Mouse (Mus musculus) 3134 (cell line): ENCODE results near the gene Ptprn.
"Not testable (repeated sequence)": the region's sequence is repeated elsewhere in the genome, so short reads cannot be mapped to it uniquely, and the experiment has no call there.

Source experiments
- DNase-seq: peaks from one replicate; pipeline ENCODE4 v3.0.0-alpha.2; 2011; ENCODE audit warnings: low spot score; ENCODE audit not compliant: insufficient read length; ENCODE audit errors: extremely low read depth

Ptprn gene

DNA sequence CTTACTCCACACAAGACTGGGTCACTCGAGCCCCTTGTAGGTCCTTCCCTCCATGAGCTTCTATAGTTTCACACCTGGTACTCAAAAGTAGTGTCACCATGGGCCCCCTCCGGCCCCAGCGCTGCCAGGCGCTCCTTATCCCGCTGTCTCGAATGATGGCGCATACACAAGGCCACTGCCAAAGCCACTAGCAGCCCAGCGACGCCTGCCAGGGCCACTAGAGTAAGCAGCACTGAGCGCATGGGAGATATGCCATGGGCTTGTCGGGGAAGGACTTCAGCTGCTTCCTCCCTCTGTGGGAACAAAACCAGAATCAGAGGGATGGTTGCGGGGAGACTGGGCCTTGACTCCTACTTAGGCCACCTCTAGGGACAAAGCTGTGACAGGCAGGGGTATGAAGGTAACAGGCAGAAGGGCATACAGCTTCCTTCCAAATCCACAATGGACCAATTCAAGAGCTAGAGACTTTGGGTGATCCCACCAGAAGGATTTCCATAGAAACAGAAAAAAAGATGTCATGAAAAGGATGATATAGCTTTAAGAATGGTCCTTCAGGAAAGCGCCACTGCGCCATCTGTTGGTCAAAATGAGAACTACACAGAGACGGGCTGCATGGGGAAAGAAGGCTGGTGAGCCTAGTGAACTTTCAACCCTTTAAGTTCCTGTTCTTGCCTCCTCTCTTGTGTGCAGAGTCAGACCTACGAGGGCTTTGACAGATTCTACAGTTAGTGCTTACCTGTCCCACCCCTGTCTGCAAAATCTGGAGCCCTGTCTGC is 10.3 kb downstream of the Ptprn start:
- no peak for DNase-seq

DNA sequence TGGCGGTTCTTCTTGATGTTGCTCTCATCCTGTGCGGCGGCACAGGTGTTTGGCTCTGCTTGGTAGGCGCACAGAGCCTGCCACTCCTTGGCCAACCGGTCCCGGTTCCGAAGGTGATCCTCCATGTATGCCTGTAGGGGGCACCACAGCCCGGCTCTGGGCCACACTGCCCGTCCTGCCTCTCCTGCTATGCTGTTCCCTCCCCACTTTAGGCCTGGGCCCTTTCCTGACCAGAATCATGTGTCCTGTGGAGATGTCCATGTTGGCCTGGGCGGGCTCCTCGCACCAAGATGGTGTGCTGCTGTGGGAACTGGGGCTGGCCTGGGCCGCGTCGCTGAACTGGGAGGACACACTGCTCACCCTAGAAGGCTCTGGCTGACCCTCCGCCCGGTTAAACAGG is 11.3 kb downstream of the Ptprn start:
- no peak for DNase-seq

DNA sequence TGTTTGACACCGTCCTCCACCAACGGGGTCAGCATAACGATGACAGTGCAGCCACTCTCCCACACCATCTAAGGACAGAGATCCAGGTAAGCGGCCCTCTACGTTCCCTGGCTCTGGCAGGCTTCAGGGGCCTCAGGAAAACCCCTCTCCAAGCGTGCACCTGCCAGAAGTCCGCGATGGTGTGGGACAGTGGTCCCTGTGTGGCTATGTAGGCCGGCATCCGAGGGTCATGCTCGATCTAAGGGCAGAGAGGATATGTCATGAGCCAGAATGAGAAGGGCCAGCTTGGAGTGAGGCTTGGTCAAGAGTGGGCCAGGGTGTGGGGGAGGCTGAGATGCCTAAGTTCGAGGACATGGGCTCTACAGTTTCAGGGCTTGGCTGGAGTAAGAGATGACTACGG is 12.0 kb downstream of the Ptprn start:
- DNase-seq: no peak

DNA sequence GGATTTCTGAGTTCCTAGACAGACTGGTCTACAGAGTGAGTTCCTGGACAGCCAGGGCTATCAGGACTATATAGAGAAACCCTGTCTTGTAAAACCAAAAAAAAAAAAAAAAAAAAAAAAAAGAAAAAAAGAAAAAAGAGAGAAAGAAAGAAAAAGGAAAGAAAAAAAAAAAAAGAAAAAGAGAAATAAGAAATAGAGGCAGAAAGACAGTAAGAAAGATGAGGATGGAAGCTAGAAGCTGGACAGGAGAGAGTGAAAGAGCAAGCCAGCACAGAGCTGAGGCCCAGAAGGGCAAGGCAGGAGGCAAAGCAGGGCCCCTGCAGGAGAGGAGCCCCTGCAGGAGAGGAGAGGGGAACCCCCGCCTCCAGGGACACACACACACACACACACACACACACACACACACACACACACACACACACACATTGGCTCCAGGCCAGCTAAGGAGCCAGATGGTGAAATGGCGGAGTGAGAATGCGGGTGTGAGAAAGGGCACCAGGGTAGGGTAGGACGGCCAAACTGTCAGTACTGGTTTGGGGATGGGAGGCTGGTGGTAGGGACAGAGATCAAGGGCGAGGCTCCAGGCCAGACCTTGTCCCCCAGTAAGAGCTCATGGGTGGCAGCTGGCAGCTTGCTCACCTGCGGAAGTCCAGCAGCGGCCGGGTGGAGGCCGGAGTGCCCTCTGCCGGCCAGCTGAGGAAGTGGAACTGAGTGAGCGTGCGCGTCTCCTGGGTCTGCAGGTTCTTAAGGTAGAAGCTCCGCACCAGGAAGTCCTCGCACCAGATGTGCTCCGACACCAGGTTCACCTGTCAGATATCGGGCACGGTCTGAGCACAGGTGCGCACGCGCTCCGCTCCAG is 13.0 kb downstream of the Ptprn start:
- peak; percentile 92 for DNase-seq

DNA sequence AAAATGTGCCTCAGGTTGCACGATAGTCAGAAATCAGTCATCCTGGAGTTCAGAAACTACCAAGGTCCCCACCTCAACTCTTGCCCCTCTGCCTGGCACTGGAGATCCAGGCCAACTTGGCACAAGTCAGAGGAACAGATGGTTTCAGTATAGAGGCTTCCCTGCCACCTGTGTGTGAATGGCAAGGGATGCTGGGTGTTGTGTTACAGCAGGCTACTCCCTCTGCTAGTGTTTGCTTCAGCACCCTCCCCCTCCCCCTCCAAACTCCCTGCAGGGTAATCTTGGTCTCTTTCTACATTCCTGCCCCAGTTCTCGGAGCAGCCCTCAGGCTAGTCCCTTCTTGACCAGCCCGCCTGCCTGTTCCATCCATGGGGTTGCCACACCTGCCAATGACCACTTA is 13.8 kb downstream of the Ptprn start:
- no peak for DNase-seq

DNA sequence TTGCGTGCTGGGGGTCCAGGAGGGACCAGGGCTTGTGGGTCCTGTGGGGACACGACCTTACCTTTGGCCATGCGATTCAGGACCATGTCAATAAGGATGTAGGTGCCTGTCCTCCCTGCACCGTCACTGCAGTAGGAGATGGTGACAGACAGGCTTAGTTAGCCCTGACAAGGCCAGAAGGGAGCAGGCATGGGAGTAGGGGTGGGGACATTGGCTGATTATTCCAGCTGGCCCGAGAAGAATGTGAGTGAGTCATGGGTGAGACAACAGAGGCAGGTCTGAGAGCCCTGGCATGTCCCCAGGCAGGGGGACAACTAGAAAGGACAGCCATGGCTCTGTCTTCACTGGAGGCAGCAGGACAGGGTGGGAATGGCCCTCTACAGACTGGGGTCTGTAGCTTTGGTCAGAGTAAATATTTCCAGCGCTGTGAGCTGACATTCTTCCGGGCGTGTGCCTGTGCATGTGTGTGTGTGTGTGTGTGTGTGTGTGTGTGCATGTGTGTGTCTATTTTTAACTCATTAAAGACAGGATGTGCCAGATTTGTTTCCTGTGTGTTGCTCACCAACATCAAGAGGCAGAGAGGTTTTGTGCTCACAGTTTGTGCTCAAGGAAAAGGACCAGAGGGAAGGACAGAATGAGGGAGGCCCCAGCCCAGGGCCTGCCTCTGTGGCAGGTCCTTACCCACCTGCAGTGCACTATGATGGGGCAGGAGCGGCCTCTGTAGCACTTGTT is 16.1 kb downstream of the Ptprn start:
- DNase-seq: peak; percentile 85

DNA sequence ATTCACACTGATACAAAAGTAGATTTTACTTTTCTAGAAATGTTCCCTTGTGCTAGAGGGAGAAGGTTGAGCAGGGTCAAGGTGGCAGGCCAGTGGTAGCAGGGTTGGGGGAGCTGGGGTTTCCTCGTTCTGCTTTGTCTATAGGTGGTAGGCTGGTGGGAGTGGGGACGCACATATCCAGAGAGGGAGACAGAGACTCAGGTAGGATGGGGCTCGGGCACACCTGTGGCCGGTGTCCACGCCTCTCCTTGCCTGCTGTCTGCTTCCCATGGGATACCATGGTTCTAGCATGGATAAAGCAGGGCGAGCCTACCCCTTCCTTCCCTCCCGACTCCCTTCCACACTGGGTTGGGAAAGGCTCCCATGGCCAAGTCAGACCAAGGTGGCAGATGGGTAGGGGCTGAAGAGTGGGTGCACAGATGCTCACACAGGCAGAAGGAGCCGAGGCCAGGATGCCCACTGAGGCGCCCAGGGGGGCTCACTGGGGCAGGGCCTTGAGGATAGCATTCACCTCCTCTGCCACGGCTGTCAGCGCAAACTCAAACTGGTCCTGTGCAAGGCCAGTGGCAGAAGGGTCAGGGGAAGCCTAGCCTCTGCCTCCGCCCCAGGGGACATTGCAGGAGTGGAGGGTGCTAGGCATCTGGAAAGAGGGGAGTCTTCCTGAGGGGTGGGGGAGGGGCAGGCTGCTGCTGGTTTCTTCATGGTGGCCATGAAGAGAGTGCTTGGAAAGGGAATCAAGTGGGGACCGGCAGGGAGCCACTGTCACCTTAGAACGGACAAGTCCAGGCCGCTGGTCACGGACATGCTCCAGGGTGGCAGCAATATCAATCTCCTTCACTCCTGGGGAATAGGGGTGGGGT is 17.0 kb downstream of the Ptprn start:
- no peak for DNase-seq

DNA sequence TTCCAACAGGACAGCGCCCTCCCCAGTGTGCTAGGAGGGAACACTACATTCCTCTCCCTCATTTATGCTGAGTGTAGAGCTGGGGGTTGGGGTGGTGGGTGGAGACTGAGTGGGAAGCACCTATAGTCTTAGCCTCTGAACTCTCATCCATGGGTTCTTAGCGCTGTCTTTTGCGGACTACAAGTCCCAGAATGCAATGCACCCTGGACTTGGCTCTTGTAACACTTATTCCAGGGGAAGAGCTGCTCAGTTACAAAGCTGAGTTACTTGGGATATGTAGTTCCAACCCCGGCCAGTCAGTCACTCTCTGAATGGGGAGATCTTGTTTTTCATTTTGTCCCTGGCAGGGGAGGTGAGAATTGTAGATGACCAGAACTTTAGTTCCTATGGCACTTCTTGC is 19.5 kb downstream of the Ptprn start:
- no peak for DNase-seq

DNA sequence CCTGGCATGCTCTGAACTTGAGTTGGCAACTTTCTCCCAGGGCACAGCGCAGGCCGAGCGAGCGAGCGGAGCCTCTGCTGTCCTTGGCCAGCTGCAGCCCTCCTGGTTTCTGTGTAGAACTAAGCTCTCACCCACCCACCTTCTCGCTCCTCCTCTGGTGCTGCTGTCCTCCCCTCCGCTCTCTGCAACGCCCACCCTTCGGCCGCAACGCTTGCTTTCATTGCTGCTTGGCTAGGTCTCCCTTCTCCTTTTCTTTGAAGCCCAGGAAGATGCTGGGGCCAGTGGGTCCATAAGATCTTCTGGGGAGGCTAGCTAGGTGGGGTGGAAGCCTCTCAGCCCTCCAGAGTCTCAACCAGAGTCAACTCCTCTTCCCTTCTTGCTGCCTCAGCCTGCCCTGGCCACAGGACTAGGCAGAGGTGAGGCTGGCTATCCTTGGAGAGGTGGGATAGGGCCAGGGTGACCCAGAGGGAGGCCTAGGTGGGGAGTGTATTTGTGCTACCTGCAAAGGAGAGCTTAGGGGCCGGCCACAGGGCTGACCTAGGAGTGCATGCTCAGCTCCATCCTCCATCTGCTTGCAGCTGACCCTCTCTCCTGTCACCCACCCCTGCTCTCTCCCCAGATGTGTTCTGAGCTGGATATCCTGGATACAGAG is 20.0 kb downstream of the Ptprn start:
- DNase-seq: no peak

DNA sequence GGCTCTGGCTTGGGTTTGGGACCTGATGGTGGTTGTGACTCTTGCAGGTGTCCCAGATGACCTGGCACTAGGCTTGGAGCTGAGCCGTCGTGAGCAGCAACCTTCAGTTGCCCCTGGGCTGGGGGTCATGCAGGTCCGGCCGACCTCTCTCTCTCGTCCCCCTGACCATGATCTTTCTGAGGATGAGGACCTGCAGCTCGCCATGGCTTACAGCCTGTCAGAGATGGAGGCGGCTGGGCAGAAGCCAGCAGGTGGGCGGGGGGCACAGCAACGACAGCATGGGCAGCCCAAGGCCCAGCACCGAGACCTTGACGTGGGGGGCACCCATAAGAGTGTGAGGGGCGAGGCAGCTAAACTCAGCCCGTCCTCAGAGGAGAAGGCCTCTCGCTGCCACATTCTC is 20.9 kb downstream of the Ptprn start:
- DNase-seq: no peak

DNA sequence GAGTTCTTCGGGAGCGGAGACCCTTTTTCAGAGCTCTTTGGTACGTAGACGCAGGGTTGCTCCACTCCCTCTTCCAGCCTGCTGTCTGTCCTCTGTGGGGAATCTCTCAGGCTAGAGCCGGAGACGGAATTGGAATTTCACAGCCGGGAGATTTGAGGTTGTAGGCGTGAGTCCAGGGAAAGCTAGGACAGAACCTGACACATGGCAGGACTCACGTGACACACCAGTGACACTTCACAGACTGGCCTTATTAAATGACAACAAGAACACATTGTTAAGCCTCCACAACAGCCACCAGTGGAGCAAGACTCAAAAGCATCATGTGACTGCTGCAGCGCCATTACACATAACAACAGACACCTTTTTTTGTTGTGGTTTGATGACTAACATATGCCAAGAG is 24.7 kb downstream of the Ptprn start:
- DNase-seq: no peak

DNA sequence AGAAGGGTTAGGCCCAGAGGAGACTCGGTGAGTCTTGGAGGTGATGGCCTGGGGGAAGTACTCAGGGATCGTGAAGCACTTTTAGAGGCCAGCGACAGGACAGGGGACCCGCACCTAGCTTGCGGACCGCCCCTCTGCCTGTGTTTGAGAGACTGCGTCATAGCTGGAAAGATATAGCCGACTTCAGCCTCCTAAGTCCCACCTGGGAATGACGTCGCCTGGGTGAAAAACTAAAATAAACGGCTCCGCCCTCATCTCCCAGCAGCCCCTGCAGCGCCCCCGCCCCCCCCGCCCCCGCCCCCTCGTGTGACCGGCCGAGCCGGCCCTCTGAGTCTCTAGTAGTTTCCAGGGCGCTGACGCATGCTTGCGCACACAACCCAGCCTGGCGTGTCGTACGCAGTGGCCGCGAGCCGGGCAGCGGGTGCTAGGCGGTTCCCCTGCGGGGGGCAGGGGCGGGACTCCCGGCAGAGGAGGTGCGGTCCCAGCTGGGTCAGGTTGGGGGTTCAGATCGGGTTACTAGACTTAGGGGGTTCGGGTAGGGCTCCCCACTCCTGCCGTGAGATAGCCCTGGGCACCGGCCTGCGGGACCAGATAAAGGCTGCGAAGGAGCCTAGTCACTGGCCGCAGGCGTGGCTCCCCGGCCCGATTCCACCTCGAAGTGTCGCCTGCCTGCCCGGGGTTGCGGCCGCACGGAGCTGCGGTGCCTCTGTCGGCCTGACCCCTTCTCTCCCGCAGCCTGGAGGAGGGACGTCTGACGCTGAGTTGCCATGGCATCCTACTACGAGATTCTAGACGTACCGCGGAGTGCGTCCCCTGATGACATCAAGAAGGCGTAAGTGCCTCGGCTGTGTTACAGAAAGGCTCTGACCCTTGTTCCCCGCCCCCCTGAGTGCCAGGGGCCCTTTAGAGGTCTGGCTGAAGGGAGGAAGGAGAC is 27.9 kb downstream of the Ptprn start, which contains the start of gene Dnajb2:
Gene Dnajb2, plus strand, starts transcription at position 290 of the 934 bp plus-strand sequence.
- peak; percentile 88 for DNase-seq

DNA sequence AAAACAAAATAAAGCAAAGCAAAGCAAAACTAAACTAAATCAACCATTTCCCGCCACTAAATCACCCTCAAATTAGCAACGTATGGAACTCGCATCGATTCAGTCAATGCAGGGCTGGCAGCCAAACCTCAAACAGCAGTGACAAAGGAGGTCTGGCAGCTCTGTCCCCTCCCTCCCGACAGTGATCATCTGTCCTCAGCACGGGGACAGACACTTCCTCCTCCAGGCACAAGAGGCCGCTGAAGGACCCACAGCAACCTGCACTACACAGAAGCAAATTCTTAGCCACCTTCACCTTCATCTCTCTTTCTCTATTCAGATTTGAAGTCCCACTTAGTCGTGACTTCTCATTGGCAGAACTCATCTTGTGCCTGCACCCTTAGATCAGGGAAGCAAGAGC is 29.7 kb downstream of the Ptprn start:
- DNase-seq: peak; percentile 60

DNA sequence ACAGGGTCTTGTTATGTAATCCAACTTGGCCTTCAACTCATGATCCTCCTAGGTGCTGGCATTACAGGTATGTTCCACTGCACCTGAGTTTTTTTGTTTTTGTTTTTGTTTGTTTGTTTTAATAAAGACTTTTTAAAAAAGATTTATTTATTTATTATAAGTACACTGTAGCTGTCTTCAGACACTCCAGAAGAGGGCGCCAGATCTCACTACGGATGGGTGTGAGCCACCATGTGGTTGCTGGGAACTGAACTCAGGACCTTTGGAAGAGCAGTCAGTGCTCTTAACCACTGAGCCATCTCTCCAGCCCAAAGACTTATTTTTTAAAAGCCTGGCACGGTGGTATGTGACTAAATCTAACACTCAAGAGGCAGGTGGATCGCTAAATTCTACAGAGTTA is 31.8 kb downstream of the Ptprn start:
- not testable (repeated sequence) for DNase-seq

DNA sequence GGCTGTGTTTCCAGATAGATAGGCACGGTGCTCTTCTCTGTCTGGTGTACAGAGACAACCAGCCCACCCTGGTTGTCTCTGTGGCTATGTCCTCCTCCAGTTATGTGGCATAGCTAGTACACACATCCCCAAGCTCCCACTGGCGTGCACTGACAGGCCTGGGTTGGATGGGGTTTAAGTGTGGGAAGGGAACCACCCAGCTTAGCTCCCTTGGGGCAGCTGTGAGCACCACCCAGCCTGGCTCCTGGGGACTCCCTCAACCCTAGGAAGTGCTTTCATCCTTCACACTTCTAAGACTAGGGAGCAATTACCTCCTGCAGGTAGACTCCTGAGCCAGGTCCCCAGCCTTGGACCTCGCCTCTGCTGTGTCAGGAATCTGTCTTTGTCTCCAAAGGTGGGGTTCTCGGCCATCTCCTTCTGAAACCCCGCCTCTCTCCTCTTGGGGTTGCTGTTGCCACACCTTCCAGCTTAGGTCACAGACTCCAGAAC is 32.6 kb downstream of the Ptprn start, which contains the start of gene A630095N17Rik:
Gene A630095N17Rik, minus strand, starts transcription at position 439 of the 489 bp plus-strand sequence.
- DNase-seq: peak; percentile 53

DNA sequence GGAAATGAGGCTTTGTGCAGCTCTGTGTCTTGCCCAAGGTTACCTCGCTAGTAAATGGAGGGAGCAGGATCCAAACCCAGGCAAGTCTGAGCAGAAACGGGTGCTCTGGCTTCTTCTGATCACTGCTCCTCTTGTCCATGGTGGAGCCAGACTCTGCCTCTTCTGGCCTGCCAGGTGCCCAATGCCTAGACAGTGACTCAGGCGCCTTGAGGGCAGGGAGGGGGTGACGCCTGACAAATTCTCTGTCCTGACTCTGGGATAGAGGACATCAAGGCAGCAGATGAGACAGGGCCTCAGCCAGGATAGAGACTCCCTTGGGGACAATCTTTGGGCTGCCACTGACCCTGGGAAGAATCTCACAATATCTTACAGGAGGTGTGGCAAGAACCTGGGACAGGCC is 33.1 kb downstream of the Ptprn start:
- DNase-seq: peak; percentile 74

DNA sequence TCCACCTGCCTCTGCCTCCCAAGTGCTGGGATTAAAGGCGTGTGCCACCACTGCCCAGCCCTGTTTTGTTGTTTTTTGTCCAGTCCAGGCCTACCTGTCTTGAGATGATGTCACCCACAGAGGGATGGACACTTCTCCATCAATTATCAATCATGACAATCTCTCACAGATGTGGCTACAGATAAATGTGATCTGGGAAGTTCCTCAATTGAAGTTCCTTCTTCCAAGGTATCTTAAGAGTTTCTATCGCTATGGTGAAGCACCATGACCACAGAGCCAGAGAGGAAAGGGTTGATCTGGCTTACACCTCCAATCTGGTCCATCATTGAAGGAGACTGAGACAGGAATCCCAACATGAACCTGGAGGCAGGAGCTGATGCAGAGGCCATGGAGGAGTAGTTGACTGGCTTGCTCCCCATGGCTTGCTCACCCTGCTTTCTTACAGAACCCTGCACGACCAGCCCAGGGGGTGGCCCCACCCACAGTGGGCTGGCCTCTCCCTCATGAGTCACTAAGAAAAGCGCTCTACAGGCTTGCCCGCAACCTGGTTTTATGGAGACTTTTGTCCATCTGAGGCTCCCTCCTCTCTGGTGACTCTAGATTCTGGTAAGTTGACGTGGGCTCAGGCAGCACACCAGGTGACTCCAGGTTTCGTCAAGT is 33.8 kb downstream of the Ptprn start:
- peak; percentile 84 for DNase-seq

DNA sequence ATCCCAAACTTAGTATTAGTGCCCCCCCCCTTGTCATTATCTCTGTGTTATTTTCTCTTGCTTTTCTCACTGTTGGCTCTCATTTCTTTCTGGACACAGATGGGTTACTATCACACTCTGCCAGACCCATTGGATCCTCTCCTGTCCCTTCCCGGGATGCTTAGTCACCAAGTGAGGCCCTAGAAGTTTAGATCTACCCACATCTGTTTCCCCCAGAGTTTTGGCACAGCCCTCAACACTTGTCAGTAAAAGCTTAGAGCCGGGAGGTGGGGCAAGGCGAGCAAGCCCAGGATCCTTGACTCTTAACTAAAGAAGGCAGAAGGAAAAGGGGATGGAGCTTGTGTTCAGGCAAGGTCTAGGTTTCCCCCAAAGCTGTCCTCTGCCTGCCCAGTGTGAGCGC is 35.1 kb downstream of the Ptprn start:
- peak; percentile 55 for DNase-seq
